Mouse (Mus musculus) spleen, postnatal 4 days (tissue): ENCODE measurements at regions not wholly inside any gene's neighbourhood (a gene's known extent, or its start where the extent isn't known, plus 50 kb on each side); places are given as distances from the start of the nearest gene placed in this dataset.

ENCODE experiments used
- DNase-seq, 2 experiments: peaks; one replicate each; pipeline ENCODE4 v3.0.0; 2022; ENCODE audit warnings: low spot score in 2 of 2

- no peak for DNase-seq
Observed at GRCm38 (mm10) chr14:25406059-25406458, 52.9 kb upstream of the Zmiz1 start.

- no peak for DNase-seq
Observed at GRCm38 (mm10) chr14:25406613-25407012, 52.4 kb upstream of the Zmiz1 start.

DNA sequence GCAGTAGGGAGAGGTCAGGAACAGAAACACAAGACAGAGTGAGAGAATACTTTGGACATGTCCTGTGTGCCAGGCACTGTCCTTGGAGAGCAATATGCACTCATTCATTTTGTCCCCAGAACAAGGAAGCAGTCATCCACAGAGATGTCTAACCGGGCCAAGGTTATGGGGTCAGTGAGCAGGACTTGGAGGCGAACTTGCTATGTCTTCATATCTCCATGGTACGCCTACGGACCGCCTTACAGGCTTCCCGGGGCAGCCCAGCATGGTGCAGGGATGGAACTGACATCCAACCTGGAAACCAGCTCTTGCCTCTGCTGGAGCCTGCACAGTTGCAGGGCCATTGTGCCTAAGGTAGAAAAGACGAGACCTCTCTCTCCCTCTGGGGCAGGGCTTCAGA is 51.9 kb upstream of the Zmiz1 start:
- DNase-seq, result no peak
